Mouse (Mus musculus): Measurements from ENCODE around the gene Lexm. TPM values are rescaled to one million over a fixed set of nuclear protein-coding genes. Genes with fewer than 3 reads are reported as not detected.

The Lexm gene
- polyA plus RNA-seq, 1 experiment from 2014 or later: not detected

- Histone ChIP-seq H3K4me3 (no peak overlapping the region), H3K27me3 (no peaks in the 10 kb centered on the region), H3K4me2 (no peak overlapping the region), H3K9me3 (no peaks in the 10 kb centered on the region), H3K36me3 (peaks cover 93% of the 10 kb centered on the region), H3K27ac (no peak overlapping the region), H3K9ac (no peak overlapping the region), H3K4me1 (no peaks in the 10 kb centered on the region)
- ATAC-seq (ENCODE audit: insufficient number of reproducible peaks, insufficient read depth, low FRiP score, low TSS enrichment, low read depth): no peak
- 87% methylated on average over 14 of the region's 14 CpGs for WGBS
Observed at GRCm38 (mm10) chr4:106581176-106581864, 35.7 kb downstream of the Lexm start.

- WGBS: 85% methylated on average over 7 of the region's 7 CpGs
- H3K4me1 ChIP-seq: no peaks in the 10 kb centered on the region
- no peak overlapping the region for H3K27ac ChIP-seq
- H3K27me3 ChIP-seq: no peaks in the 10 kb centered on the region
- no peak overlapping the region for H3K4me3 ChIP-seq
- H3K9me3 ChIP-seq: no peaks in the 10 kb centered on the region
- H3K4me2 ChIP-seq: no peak overlapping the region
- no peak overlapping the region for H3K9ac ChIP-seq
- peaks cover 93% of the 10 kb centered on the region for H3K36me3 ChIP-seq
- ATAC-seq (ENCODE audit: insufficient number of reproducible peaks, insufficient read depth, low FRiP score, low TSS enrichment, low read depth): no peak
Observed at GRCm38 (mm10) chr4:106577511-106577910, 39.5 kb downstream of the Lexm start.

- Histone ChIP-seq H3K9me3 (no peaks in the 10 kb centered on the region), H3K4me1 (no peaks in the 10 kb centered on the region), H3K36me3 (peaks cover 84% of the 10 kb centered on the region), H3K27ac (no peak overlapping the region), H3K4me2 (no peak overlapping the region), H3K9ac (no peak overlapping the region), H3K4me3 (no peak overlapping the region), H3K27me3 (no peaks in the 10 kb centered on the region)
- WGBS: 87% methylated on average over 8 of the region's 8 CpGs
- ATAC-seq (ENCODE audit: insufficient number of reproducible peaks, insufficient read depth, low FRiP score, low TSS enrichment, low read depth): no peak
Observed at GRCm38 (mm10) chr4:106575022-106575421, 42.0 kb downstream of the Lexm start.

- Histone ChIP-seq H3K36me3 (peaks cover 87% of the 10 kb centered on the region), H3K9me3 (no peaks in the 10 kb centered on the region), H3K4me2 (no peak overlapping the region), H3K27ac (no peak overlapping the region), H3K9ac (no peak overlapping the region), H3K27me3 (no peaks in the 10 kb centered on the region), H3K4me1 (no peaks in the 10 kb centered on the region), H3K4me3 (no peak overlapping the region)
- WGBS: 84% methylated on average over 11 of the region's 11 CpGs
- no peak for ATAC-seq (ENCODE audit: insufficient number of reproducible peaks, insufficient read depth, low FRiP score, low TSS enrichment, low read depth)
Observed at GRCm38 (mm10) chr4:106571081-106571724, 45.8 kb downstream of the Lexm start.

GRCm38 (mm10) chr4:106569680-106570079 lies 47.4 kb downstream of the Lexm start:
- Histone ChIP-seq H3K4me3 (no peak overlapping the region), H3K4me2 (no peak overlapping the region), H3K9me3 (no peaks in the 10 kb centered on the region), H3K36me3 (peaks cover 87% of the 10 kb centered on the region), H3K27ac (no peak overlapping the region), H3K27me3 (no peaks in the 10 kb centered on the region), H3K4me1 (no peaks in the 10 kb centered on the region), H3K9ac (no peak overlapping the region)
- WGBS: 93% methylated on average over 4 of the region's 4 CpGs
- ATAC-seq (ENCODE audit: insufficient number of reproducible peaks, insufficient read depth, low FRiP score, low TSS enrichment, low read depth): no peak

GRCm38 (mm10) chr4:106564161-106564560 lies 52.9 kb downstream of the Lexm start:
- no peak overlapping the region for H3K4me3 ChIP-seq
- no peak overlapping the region for H3K4me2 ChIP-seq
- H3K9me3 ChIP-seq: no peaks in the 10 kb centered on the region
- H3K27me3 ChIP-seq: no peaks in the 10 kb centered on the region
- ATAC-seq (ENCODE audit: insufficient number of reproducible peaks, insufficient read depth, low FRiP score, low TSS enrichment, low read depth): no peak
- peaks cover 44% of the 10 kb centered on the region for H3K36me3 ChIP-seq
- WGBS: 85% methylated on average over 11 of the region's 11 CpGs
- H3K27ac ChIP-seq: no peak overlapping the region
- H3K4me1 ChIP-seq: peaks cover 32% of the 10 kb centered on the region
- H3K9ac ChIP-seq: no peak overlapping the region

- Histone ChIP-seq H3K36me3 (peaks cover 39% of the 10 kb centered on the region), H3K27ac (no peak overlapping the region), H3K4me2 (peak overlapping the region; percentile 83), H3K4me3 (peak overlapping the region; percentile 91), H3K4me1 (peaks cover 32% of the 10 kb centered on the region), H3K9me3 (no peaks in the 10 kb centered on the region), H3K9ac (peak overlapping the region; percentile 84), H3K27me3 (no peaks in the 10 kb centered on the region)
- no peak for ATAC-seq (ENCODE audit: insufficient number of reproducible peaks, insufficient read depth, low FRiP score, low TSS enrichment, low read depth)
- WGBS: 56% methylated on average over 9 of the region's 9 CpGs
Observed at GRCm38 (mm10) chr4:106562837-106563790, 53.9 kb downstream of the Lexm start.

- H3K9me3 ChIP-seq: no peaks in the 10 kb centered on the region
- H3K4me1 ChIP-seq: peaks cover 32% of the 10 kb centered on the region
- no peak overlapping the region for H3K27ac ChIP-seq
- H3K9ac ChIP-seq: peak overlapping the region; percentile 84
- ATAC-seq (ENCODE audit: insufficient number of reproducible peaks, insufficient read depth, low FRiP score, low TSS enrichment, low read depth): no peak
- H3K27me3 ChIP-seq: no peaks in the 10 kb centered on the region
- peak overlapping the region; percentile 91 for H3K4me3 ChIP-seq
- H3K4me2 ChIP-seq: peak overlapping the region; percentile 83
- H3K36me3 ChIP-seq: peaks cover 28% of the 10 kb centered on the region
- WGBS: 15% methylated on average over 6 of the region's 6 CpGs
Observed at GRCm38 (mm10) chr4:106562006-106562405, 55.0 kb downstream of the Lexm start.

- no peaks in the 10 kb centered on the region for H3K9me3 ChIP-seq
- H3K4me3 ChIP-seq: peak within 1 kb of the TSS; percentile 91
- H3K9ac ChIP-seq: peak within 1 kb of the TSS; percentile 84
- peak within 1 kb of the TSS; percentile 86 for H3K27ac ChIP-seq
- H3K36me3 ChIP-seq: peaks cover 19% of the 10 kb centered on the region
- H3K27me3 ChIP-seq: no peaks in the 10 kb centered on the region
- peak within 1 kb of the TSS; percentile 83 for H3K4me2 ChIP-seq
- WGBS: under 1% methylated on average over 89 of the region's 89 CpGs
- ATAC-seq (ENCODE audit: insufficient number of reproducible peaks, insufficient read depth, low FRiP score, low TSS enrichment, low read depth): peak; percentile 97
- H3K4me1 ChIP-seq: peaks cover 32% of the 10 kb centered on the region
Observed at GRCm38 (mm10) chr4:106560846-106561781, 55.9 kb downstream of the Lexm start, which contains the start of gene Dhcr24. TSS of gene Dhcr24 (plus strand) at chr4:106561038.

GRCm38 (mm10) chr4:106560213-106560845 lies 56.7 kb downstream of the Lexm start:
- Histone ChIP-seq H3K9ac (peak overlapping the region; percentile 66), H3K4me2 (peak overlapping the region; percentile 83), H3K36me3 (peaks cover 11% of the 10 kb centered on the region), H3K4me3 (peak overlapping the region; percentile 91), H3K9me3 (no peaks in the 10 kb centered on the region), H3K4me1 (peaks cover 32% of the 10 kb centered on the region), H3K27ac (peak overlapping the region; percentile 14; the same call in 1 of the 2 replicates), H3K27me3 (no peaks in the 10 kb centered on the region)
- 2% methylated on average over 20 of the region's 20 CpGs for WGBS
- peak; percentile 56 for ATAC-seq (ENCODE audit: insufficient number of reproducible peaks, insufficient read depth, low FRiP score, low TSS enrichment, low read depth)

Measured in embryonic facial prominence, embryonic 13.5 days (tissue).